Mouse (Mus musculus) CD8-positive naive resting alpha-beta T cell, adult 57 days (primary cell): ENCODE measurements around the gene CN725425. TPM values are rescaled to one million over a fixed set of nuclear protein-coding genes. Genes with fewer than 3 reads are reported as not detected.

ENCODE experiments used
- total RNA-seq: library from RNA; stranded (reverse); gene quantifications from one replicate; pipeline ENCODE4 v1.2.4, GENCODE M21; 2023

The CN725425 gene
- not detected for total RNA-seq

GRCm38 (mm10) chr15:91199256-91199905 lies at the start of gene CN725425:
CN725425 (plus strand) TSS chr15:91199494.

GRCm38 (mm10) chr15:91191412-91192222 lies 7.7 kb upstream of the CN725425 start, which contains the start of gene Abcd2:
Abcd2 (minus strand) TSS chr15:91191799.

Other genes with a start within 250 kb of the CN725425 start
- not detected for gene Kif21a, start 149.5 kb upstream of the CN725425 start, total RNA-seq
- 0.70 TPM for gene Abcd2, start 7.7 kb upstream of the CN725425 start, total RNA-seq